Mouse (Mus musculus): ENCODE measurements around the gene Mrrf.

Gene Mrrf

GRCm38 (mm10) chr2:36201756-36202610, 65.8 kb downstream of the Mrrf start:
- DNase-seq (ENCODE audit: low spot score), result peak; percentile 60

GRCm38 (mm10) chr2:36202611-36202880, 66.4 kb downstream of the Mrrf start:
- DNase-seq (ENCODE audit: low spot score), result no peak

- DNase-seq (ENCODE audit: low spot score), result peak; percentile 45
Measured at GRCm38 (mm10) chr2:36203011-36203825, 67.0 kb downstream of the Mrrf start.

- DNase-seq (ENCODE audit: low spot score), result no peak
Measured at GRCm38 (mm10) chr2:36204595-36204994, 68.4 kb downstream of the Mrrf start.

- DNase-seq (ENCODE audit: low spot score), result no peak
Measured at GRCm38 (mm10) chr2:36207071-36207470, 70.9 kb downstream of the Mrrf start.

GRCm38 (mm10) chr2:36210796-36211195, 74.6 kb downstream of the Mrrf start:
- DNase-seq (ENCODE audit: low spot score), result no peak

- DNase-seq (ENCODE audit: low spot score), result no peak
Measured at GRCm38 (mm10) chr2:36211785-36212184, 75.6 kb downstream of the Mrrf start.

GRCm38 (mm10) chr2:36213108-36213507, 76.9 kb downstream of the Mrrf start:
- DNase-seq (ENCODE audit: low spot score), result peak; percentile 49

- DNase-seq (ENCODE audit: low spot score), result peak; percentile 90
Measured at GRCm38 (mm10) chr2:36214023-36214422, 77.8 kb downstream of the Mrrf start.

- DNase-seq (ENCODE audit: low spot score), result no peak
Measured at GRCm38 (mm10) chr2:36214425-36214824, 78.2 kb downstream of the Mrrf start.

- no peak for DNase-seq (ENCODE audit: low spot score)
Measured at GRCm38 (mm10) chr2:36215203-36215739, 79.1 kb downstream of the Mrrf start.

GRCm38 (mm10) chr2:36216546-36216945, 80.4 kb downstream of the Mrrf start:
- DNase-seq (ENCODE audit: low spot score), result no peak

- no peak for DNase-seq (ENCODE audit: low spot score)
Measured at GRCm38 (mm10) chr2:36216953-36217573, 80.9 kb downstream of the Mrrf start.

- no peak for DNase-seq (ENCODE audit: low spot score)
Measured at GRCm38 (mm10) chr2:36217692-36218233, 81.6 kb downstream of the Mrrf start.

GRCm38 (mm10) chr2:36220106-36220505, 83.9 kb downstream of the Mrrf start:
- no peak for DNase-seq (ENCODE audit: low spot score)

GRCm38 (mm10) chr2:36220891-36221290, 84.7 kb downstream of the Mrrf start:
- DNase-seq (ENCODE audit: low spot score), result no peak

- DNase-seq (ENCODE audit: low spot score), result peak; percentile 60
Measured at GRCm38 (mm10) chr2:36222168-36222848, 86.1 kb downstream of the Mrrf start.

GRCm38 (mm10) chr2:36223436-36223835, 87.2 kb downstream of the Mrrf start:
- DNase-seq (ENCODE audit: low spot score), result no peak

GRCm38 (mm10) chr2:36224153-36224552, 88.0 kb downstream of the Mrrf start:
- DNase-seq (ENCODE audit: low spot score), result no peak

GRCm38 (mm10) chr2:36224599-36224998, 88.4 kb downstream of the Mrrf start:
- DNase-seq (ENCODE audit: low spot score), result peak; percentile 51

- DNase-seq (ENCODE audit: low spot score), result peak; percentile 64
Measured at GRCm38 (mm10) chr2:36230366-36230765, 94.2 kb downstream of the Mrrf start, which contains the start of gene Ptgs1. TSS of gene Ptgs1 (plus strand) at chr2:36230426.

GRCm38 (mm10) chr2:36230967-36231366, 94.8 kb downstream of the Mrrf start:
- no peak for DNase-seq (ENCODE audit: low spot score)

Data from MN1 (cell line).